Mouse (Mus musculus) cerebellum, postnatal 14 days (tissue): ENCODE data around the gene Elk3.

ENCODE experiments used
- DNase-seq, 2 experiments: peaks; one replicate each; pipeline ENCODE4 v3.0.0; 2021; ENCODE audit warnings: mixed read lengths in 2 of 2

Elk3 gene

DNA sequence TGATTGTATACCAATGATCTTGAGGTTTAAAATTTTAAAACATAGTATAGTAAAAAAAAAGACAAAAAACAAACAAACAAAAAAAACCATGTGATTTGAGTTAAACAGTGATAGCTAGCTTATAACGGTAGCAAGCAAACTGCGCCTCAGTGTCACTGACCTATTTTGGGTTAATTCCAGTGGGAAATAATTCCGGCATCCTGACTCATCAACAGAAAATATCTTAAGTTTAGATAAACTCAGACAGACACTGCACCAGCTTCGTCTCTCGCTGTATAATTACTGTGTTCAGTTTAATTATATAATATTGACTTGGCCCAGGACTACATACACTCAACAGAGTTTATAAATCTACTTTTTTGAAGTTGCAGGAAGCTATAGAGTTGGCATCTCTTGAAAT, 79.0 kb downstream of the Elk3 start:
- DNase-seq, result no peak

DNA sequence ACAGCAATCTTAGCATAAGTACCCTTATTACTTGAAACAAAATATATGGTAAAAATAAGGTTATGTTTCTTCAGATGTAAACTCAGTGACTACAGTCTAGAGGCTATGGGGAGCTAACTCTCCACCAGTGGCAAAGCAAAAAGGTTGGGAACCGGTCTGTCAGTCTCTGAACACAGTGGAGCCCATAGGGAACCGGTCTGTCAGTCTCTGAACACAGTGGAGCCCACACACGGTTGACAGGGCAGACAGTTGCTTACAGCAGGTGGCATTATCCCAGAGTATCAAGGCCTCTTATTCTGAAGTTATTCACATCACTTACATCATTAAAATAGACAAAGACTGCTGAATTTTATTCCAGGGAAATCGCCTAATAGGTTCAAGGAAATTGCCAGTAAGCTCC, 79.4 kb downstream of the Elk3 start:
- no peak for DNase-seq

DNA sequence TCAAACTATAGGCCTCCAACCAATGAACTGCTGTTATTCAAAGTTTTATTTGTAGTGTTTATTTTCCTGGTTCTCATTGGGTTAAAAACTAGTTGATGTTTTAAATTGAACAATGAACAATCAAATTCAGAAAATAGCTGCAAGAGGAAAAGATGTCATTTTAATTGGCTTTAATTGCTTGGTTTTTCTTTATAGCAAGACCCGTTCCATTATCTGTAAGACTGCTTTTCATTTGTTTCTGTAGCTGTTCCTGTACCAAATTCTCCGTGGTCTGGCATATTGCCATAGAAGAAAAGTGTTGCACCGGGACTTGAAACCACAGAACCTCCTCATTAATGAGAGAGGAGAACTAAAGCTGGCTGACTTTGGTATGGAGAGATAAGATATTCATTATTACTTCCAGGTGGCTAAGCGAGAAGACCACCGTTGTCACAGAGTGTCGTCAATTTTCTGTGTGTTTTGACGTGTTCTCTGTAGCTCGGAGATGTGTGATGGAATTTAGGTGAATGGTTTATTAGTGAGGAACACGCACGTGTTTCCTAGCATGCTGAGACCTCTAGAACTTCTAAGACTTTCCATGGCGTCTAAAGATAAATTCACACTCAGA, 82.4 kb downstream of the Elk3 start:
- DNase-seq, result no peak

DNA sequence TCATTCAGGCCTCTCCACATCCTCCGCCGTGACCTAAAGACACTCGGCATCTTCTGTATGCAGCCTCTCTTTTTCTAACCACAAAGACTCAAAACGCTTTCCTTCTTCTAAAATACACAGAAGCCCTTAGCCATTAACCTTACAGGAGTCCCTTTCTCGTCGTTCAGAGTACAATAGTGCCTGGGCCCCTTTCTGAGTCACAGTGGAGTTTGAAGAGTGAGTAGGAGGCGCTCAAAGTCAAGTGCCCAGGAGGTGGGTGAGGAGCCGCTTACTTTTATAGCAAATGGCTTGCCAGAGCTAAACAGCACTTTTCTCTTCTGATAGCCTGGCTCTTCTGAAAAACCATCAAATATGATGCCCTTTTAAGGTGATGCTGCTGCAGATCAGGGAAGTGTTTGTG, 83.0 kb downstream of the Elk3 start:
- DNase-seq, result no peak

DNA sequence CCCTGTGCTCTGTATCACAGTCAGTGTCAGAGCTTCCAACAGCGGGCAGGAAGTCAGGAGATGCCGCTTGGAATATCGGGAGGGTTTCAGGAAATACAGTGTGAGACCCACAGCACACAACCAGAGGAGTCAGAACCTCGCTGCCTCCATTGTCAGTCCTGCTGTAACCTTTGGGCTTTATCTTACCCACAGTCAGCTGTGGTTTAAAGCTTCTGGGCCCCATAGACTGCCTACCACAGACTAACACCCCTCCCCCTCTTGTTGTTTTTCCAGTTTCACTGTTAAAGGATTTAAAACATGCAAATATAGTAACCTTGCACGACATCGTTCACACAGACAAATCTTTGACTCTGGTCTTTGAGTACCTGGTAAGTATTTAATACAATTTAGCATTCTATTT, 85.2 kb downstream of the Elk3 start:
- DNase-seq, result no peak

DNA sequence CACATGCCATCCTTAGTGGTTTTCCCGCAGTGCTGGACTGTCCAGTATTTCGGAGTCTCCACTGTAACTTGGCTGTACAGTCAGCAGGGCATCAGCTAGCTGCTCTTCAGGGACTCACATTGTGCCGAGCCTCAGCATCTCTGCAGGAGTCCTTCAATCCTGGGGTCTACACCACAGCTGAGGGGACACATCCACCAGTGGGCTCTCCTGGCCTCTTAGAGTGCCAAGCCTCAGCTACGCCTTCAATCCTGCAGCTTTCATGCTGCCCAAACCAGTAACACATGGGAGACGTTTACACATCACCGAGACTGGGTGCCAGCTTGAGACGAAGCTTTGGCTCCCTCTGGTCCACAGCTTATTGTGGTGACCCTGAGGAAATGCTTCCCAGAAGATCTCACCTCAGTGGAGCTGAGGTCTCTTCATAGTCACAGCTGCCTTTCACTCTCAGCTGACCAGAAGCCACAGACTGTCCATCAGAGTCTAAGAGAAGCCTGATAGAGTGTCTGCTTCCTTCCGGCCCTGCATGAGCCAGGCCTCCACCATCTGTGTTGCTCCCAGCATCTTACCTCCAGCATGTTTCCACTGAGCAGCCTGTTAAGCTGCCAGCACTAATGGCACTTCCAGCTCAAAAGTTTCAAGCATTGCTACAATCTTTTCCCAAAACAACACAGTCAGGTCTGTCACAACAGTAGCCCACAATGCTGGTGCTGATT, 95.7 kb downstream of the Elk3 start:
- peak in 1 of 2 experiments; percentile 35 for DNase-seq

DNA sequence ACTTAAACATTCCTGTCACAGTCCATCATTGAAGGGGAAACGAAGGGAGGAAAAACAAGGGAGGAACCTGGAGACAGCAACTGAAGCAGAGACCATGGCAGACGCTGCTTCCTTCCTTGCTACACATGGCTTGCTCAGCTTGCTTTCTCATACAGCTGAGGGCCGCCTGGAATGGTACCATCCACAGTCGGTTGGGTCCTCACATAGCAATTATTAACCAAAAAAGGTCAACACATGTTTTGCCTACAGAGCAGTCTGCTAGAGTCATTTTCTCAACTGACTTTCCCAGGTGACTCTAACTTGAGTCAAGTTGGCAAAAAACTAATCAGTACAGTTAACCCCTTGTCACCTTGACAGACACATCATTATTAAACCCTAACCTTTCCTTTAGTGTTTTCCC, 96.7 kb downstream of the Elk3 start:
- DNase-seq, result no peak

DNA sequence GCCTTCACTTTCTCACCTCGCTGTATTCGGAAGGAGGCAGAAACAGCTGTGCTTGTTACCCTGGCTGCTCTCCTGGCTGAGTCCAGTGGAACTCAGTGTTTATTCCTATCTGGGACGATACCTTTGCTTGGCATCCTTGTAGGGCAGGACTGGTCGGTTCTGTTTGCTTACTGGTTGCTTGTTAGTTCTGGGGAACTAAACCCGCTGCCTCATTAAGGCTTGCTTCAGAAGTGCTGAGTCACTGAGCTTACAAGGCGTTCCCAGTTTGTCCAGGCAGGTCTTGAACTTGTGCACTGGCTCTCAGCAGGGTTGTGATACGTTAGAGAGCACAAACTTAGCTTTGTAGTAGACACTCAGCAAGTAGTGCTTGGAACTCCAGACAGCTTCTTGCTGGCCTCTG, 97.6 kb downstream of the Elk3 start:
- DNase-seq, result no peak

DNA sequence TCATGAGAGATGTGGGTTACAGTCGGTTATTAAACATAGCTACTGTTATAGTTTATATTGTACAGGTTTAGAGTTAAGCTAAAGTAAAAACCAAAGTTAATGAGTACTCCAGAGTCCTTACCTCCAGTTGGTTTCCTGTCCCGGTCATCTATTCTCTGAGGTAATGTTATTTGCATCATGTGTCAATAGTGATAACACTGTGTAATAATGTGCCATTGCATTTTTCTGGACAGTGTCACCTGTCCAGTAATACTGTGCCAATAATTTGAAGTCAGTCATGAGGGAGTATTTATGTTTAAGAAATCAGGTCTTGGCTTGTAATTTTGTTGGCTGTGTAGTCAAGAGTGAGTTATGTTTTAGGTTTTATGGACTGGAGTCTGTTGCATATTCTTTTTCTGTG, 98.2 kb downstream of the Elk3 start:
- DNase-seq, result no peak

DNA sequence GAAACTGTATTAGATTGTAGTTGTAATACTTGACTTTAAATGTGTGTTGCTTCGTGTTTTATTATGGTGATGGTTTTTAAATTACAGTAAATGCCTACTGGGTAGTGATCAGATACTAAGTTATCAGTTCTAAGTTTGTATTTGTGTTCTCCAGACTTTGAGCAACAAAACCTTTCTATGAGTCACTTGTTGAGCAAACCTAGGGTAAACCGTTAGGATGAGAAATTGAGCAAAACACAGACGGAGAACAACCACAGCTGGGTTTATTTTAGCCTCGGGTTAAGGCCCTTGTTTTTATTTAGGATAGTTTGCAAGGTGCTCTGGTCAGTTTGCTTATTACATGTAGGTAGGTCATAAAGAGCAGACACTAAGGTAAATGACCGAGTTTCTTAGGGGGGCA, 103.8 kb downstream of the Elk3 start:
- DNase-seq, result no peak

DNA sequence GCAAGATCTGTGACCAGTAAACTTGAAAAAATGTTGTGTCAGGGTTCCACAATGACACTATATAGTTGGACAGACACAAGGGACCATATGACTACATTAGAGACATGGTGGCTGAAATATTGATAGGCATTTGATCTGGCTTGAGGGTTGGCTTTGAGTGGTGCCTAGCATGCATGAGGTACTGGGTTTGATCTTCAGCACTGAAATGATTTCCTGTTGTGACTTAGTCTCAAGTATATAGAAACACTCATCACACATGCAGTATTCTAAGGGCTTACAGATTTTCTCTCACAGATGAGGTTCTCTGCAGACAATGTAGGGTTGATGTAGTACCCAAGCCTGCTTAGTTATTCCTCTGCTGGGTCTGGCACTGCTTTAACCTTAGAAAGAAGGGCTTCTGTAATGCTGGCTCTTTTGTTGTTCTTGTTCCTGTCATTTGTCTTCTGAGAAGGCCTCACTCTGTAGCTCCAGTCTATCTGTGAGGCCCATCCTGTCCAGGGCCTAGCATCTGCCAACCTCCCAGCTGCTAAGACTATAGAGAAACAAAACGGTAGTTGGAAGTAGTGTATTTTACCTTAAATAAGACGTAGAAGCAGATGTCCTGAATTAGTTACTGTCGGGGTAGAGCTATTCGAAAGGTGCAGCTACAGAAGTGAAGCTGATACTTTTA, 105.5 kb downstream of the Elk3 start:
- DNase-seq, result no peak

DNA sequence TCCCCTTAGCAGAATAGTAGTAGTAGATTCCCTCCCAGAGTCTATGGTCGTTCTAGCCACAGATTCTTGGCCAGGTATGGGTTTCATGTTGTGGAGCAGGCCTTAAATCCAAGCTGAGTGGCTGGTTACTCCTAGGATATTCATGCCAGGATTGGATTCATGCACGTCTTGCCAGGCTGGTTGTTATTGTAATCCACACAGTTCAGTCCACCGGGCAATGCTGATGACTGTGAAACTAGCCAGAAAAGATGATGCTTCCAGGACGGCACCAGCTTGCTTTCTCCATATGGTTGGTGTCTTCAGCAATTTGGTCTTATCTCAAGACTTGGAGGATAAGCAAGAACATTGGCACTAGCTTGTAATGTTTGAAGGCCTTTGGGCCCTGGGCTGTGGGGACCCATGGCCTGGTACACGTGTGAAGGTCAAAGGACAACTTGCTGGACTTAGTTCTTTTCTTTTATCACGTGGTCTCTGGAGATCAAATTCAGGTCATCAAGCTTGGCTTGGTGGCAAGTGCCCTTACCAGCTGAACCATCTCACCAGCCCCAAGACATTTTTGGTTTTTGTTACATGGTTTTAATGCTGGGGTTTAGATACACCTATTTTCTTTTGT, 109.0 kb downstream of the Elk3 start:
- peak; percentile 51 to 61 for DNase-seq

DNA sequence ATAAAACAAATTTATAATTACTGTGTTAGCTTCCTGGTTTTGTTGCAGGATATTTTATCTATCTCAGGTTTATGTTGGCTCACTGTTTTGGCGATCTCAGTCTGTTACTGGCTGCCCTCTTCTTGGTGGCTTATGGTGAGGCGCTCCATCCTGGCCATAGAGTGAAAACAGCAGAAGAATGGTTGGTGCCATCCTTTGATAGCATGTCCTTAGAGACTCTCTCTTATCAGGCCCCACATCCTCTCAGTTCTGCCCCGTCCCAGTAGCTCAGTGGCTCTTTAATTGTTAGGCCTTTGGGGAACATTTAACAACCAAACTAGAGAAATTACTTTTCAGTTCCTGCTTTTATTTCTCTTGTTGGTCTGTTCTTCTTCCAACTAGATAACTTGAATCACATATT, 112.0 kb downstream of the Elk3 start:
- no peak for DNase-seq
